Mouse (Mus musculus) G1E (cell line): Measurements from ENCODE around the gene Uba5. TPM values are rescaled to one million over a fixed set of nuclear protein-coding genes. Genes with fewer than 3 reads are reported as not detected.
A peak's percentile ranks its signal among the peaks of the same experiment; 100 is the strongest.

Experiments used
- ATAC-seq: 2 replicates; pipeline ENCODE4 v1.8.0; 2016; ENCODE audit warnings: mild to moderate bottlenecking; ENCODE audit not compliant: insufficient number of reproducible peaks, poor library complexity, low FRiP score, severe bottlenecking; ENCODE audit errors: extremely low read depth
- DNase-seq: peaks from one replicate; pipeline ENCODE4 v3.0.0; 2012; ENCODE audit warnings: low spot score
- H3K27me3 ChIP-seq: 2 replicates; pipeline ENCODE4 v1.6.1; 2012; ENCODE audit warnings: mild to moderate bottlenecking, low read length, inconsistent platforms; ENCODE audit not compliant: insufficient read depth
- H3K36me3 ChIP-seq: replicated peaks from 2 replicates; pipeline ENCODE3; 2012; ENCODE audit warnings: mild to moderate bottlenecking, inconsistent platforms
- H3K4me1 ChIP-seq: 2 replicates; pipeline ENCODE4 v1.6.1; 2012; ENCODE audit warnings: low read depth, low read length, inconsistent platforms, mixed read lengths; ENCODE audit not compliant: insufficient read depth
- H3K4me3 ChIP-seq: 2 replicates; pipeline ENCODE4 v1.5.1; 2012; ENCODE audit warnings: low read depth, mild to moderate bottlenecking, inconsistent platforms, low read length, moderate library complexity, mixed read lengths
- H3K9me3 ChIP-seq: replicated peaks from 2 replicates; pipeline ENCODE4 v1.6.1; 2012; ENCODE audit warnings: inconsistent platforms
- CTCF ChIP-seq: IDR thresholded peaks from 2 replicates; pipeline ENCODE4 v1.5.1; 2012; ENCODE audit warnings: low read depth, low read length, inconsistent platforms, mixed read lengths
- GATA1 ChIP-seq: IDR thresholded peaks from 2 replicates; pipeline ENCODE4 v1.6.1; 2012; ENCODE audit warnings: borderline replicate concordance, low read length, inconsistent platforms, mixed read lengths
- GATA2 ChIP-seq: IDR thresholded peaks from 2 replicates; pipeline ENCODE4 v1.6.1; 2012; ENCODE audit warnings: low read depth, low read length, inconsistent platforms, borderline replicate concordance
- POLR2AphosphoS5 ChIP-seq: IDR thresholded peaks from 2 replicates; pipeline ENCODE4 v1.6.1; 2012; ENCODE audit warnings: low read depth, low read length, inconsistent platforms; ENCODE audit not compliant: insufficient replicate concordance
- TAL1 ChIP-seq: conservative IDR thresholded peaks from 2 replicates; pipeline ENCODE4 v1.6.1; 2012; ENCODE audit warnings: low read depth, low read length, inconsistent platforms, mixed read lengths
- polyA plus RNA-seq: library from polyadenylated mRNA; stranded (reverse); fragments of >175 nt; gene quantifications from 2 replicates; pipeline ENCODE4 v1.2.3, GENCODE M21; 2012
- total RNA-seq, 2 experiments: library from RNA; stranded (forward) in 1 of 2; stranded (reverse) in 1 of 2; fragments of 200-1000 nt in 1 of 2; fragments of >200 nt in 1 of 2; fragmentation: Nextera tagmentation in 1 of 2; gene quantifications; 2 replicates each; pipeline ENCODE4 v1.2.3; 2014 to 2017

Gene Uba5
- total and polyA plus RNA-seq, 3 experiments, result 9.6 to 41.3 (median 36.8) TPM

GRCm38 (mm10) chr9:104070863-104071604 lies 8.1 kb upstream of the Uba5 start:
- TF ChIP-seq GATA1 (no peak), POLR2AphosphoS5 (no peak), CTCF (no peak), TAL1 (no peak), GATA2 (no peak)
- Histone ChIP-seq H3K27me3 (no peaks in the 10 kb centered on the region), H3K4me3 (no peak overlapping the region), H3K9me3 (no peaks in the 10 kb centered on the region), H3K4me1 (no peaks in the 10 kb centered on the region), H3K36me3 (peaks cover 18% of the 10 kb centered on the region)
- DNase-seq, result no peak
- ATAC-seq, result no peak

- H3K9me3 ChIP-seq, result no peaks in the 10 kb centered on the region
- H3K4me3 ChIP-seq, result no peak overlapping the region
- H3K27me3 ChIP-seq, result no peaks in the 10 kb centered on the region
- DNase-seq, result no peak
- peaks cover 16% of the 10 kb centered on the region for H3K36me3 ChIP-seq
- H3K4me1 ChIP-seq, result no peaks in the 10 kb centered on the region
- no peak for ATAC-seq
- TF ChIP-seq POLR2AphosphoS5 (no peak), TAL1 (no peak), GATA2 (no peak), CTCF (no peak), GATA1 (no peak)
Measured at GRCm38 (mm10) chr9:104070241-104070640, 7.3 kb upstream of the Uba5 start.

GRCm38 (mm10) chr9:104064571-104064970 lies 1.6 kb upstream of the Uba5 start:
- Histone ChIP-seq H3K27me3 (no peaks in the 10 kb centered on the region), H3K4me1 (peaks cover 21% of the 10 kb centered on the region), H3K36me3 (peaks cover 23% of the 10 kb centered on the region), H3K9me3 (no peaks in the 10 kb centered on the region), H3K4me3 (no peak overlapping the region)
- DNase-seq (no peak), ATAC-seq (no peak)
- no peak for TF ChIP-seq GATA1

- peak within 1 kb of the TSS; percentile 97 for H3K4me3 ChIP-seq
- peaks cover 28% of the 10 kb centered on the region for H3K36me3 ChIP-seq
- H3K9me3 ChIP-seq, result no peaks in the 10 kb centered on the region
- H3K4me1 ChIP-seq, result peaks cover 21% of the 10 kb centered on the region
- DNase-seq (peak; percentile 89), ATAC-seq (peak; percentile 85)
- H3K27me3 ChIP-seq, result no peaks in the 10 kb centered on the region
- no peak for TF ChIP-seq GATA1
- no peak for TF ChIP-seq TAL1
- no peak for TF ChIP-seq POLR2AphosphoS5
- no peak for TF ChIP-seq CTCF
- no peak for TF ChIP-seq GATA2
Measured at GRCm38 (mm10) chr9:104063244-104063961, 469 bp upstream of the Uba5 start, which contains the start of gene Acad11. Gene Acad11 (plus strand): TSS chr9:104063377.

- no peak for ATAC-seq
- no peak for TF ChIP-seq GATA1
- TF ChIP-seq TAL1, result no peak
- TF ChIP-seq POLR2AphosphoS5, result no peak
- no peak for TF ChIP-seq GATA2
- no peak for TF ChIP-seq CTCF
- no peak overlapping the region for H3K4me3 ChIP-seq
- no peaks in the 10 kb centered on the region for H3K9me3 ChIP-seq
- no peaks in the 10 kb centered on the region for H3K27me3 ChIP-seq
- H3K36me3 ChIP-seq, result peaks cover 92% of the 10 kb centered on the region
- no peaks in the 10 kb centered on the region; the same call in 1 of the 2 replicates for H3K4me1 ChIP-seq
- DNase-seq, result no peak
Measured at GRCm38 (mm10) chr9:104051028-104051427, 11.9 kb downstream of the Uba5 start.

GRCm38 (mm10) chr9:104043676-104044075 lies 19.3 kb downstream of the Uba5 start:
- H3K4me3 ChIP-seq, result no peak overlapping the region
- no peaks in the 10 kb centered on the region for H3K4me1 ChIP-seq

More at GRCm38 (mm10) chr9:104043676-104044075, 19.3 kb downstream of the Uba5 start:
- peaks cover 28% of the 10 kb centered on the region for H3K36me3 ChIP-seq
- H3K9me3 ChIP-seq, result no peaks in the 10 kb centered on the region
- ATAC-seq, result no peak
- peaks cover 2% of the 10 kb centered on the region; the same call in 1 of the 2 replicates for H3K27me3 ChIP-seq
- TF ChIP-seq GATA1 (no peak), CTCF (no peak), TAL1 (no peak), GATA2 (no peak), POLR2AphosphoS5 (no peak)
- no peak for DNase-seq
